Mouse (Mus musculus) heart, adult 2 months (tissue): Measurements from ENCODE around the gene Gm49393.

ENCODE experiments used
- CTCF ChIP-seq: fragments of 200-600 bp; IDR thresholded peaks from 2 replicates; pipeline ENCODE4 v1.8.1; 2022; ENCODE audit warnings: antibody characterized with exemption, mild to moderate bottlenecking, moderate library complexity
- EP300 ChIP-seq: fragments of 200-500 bp; IDR thresholded peaks from 2 replicates; pipeline ENCODE4 v1.6.1; 2011; ENCODE audit warnings: low read depth, low read length, control low read depth; ENCODE audit not compliant: insufficient read depth

- TF ChIP-seq EP300 (no peak), CTCF (no peak)
Measured at GRCm38 (mm10) chr13:60809690-60810089, 125.7 kb downstream of the Gm49393 start.
